Mouse (Mus musculus) lung, adult 2 months (tissue): ENCODE data around the gene Miga2. TPM values are rescaled to one million over a fixed set of nuclear protein-coding genes. Genes with fewer than 3 reads are reported as not detected.

Experiments
- DNase-seq: peaks from one replicate; pipeline ENCODE4 v3.0.0; 2022
- H3K4me1 ChIP-seq: fragments of 200-500 bp; 2 replicates; pipeline ENCODE4 v1.6.1; 2011; ENCODE audit warnings: low read length; ENCODE audit not compliant: control insufficient read depth, insufficient read depth
- H3K4me3 ChIP-seq: fragments of 200-500 bp; replicated peaks from 2 replicates; pipeline ENCODE3; 2011; ENCODE audit warnings: low read depth, mild to moderate bottlenecking, control low read depth, low read length; ENCODE audit errors: extremely low read depth
- CTCF ChIP-seq: fragments of 200-500 bp; IDR thresholded peaks from 2 replicates; pipeline ENCODE4 v1.5.1; 2011; ENCODE audit warnings: mild to moderate bottlenecking, low read length, control low read depth; ENCODE audit not compliant: insufficient read depth
- POLR2A ChIP-seq: fragments of 200-500 bp; IDR thresholded peaks from 2 replicates; pipeline ENCODE4 v1.6.1; 2011; ENCODE audit warnings: low read depth, mild to moderate bottlenecking, control low read depth, low read length, borderline replicate concordance; ENCODE audit errors: extremely low read depth
- WGBS: fragments of 180-500 bp; shearing (Covaris S2); methylation state at CpG from one replicate; pipeline ENCODE4 v1.1.7; 2018; 5-methylcytosine and 5-hydroxymethylcytosine counted together
- polyA plus RNA-seq: library from polyadenylated mRNA; depleted of rRNA; stranded (reverse); fragments of >200 nt; gene quantifications from 2 replicates; pipeline ENCODE4 v1.2.3, GENCODE M21; 2012

Miga2 gene
- polyA plus RNA-seq, 1 experiment: 36.1 TPM

GRCm38 (mm10) chr2:30377721-30378120 lies 13.7 kb downstream of the Miga2 start:
- Histone ChIP-seq H3K4me3 (no peak overlapping the region), H3K4me1 (no peaks in the 10 kb centered on the region)
- TF ChIP-seq CTCF: no peak
- TF ChIP-seq POLR2A: no peak
- no peak for DNase-seq
- 84% methylated on average over 5 of the region's 5 CpGs for WGBS

GRCm38 (mm10) chr2:30379307-30379706 lies 15.3 kb downstream of the Miga2 start:
- DNase-seq: no peak
- Histone ChIP-seq H3K4me3 (no peak overlapping the region), H3K4me1 (no peaks in the 10 kb centered on the region)
- TF ChIP-seq CTCF: no peak
- TF ChIP-seq POLR2A: no peak
- 77% methylated on average over 7 of the region's 7 CpGs for WGBS

- H3K4me3 ChIP-seq: no peak overlapping the region
- WGBS: 78% methylated on average over 10 of the region's 10 CpGs
- TF ChIP-seq CTCF: no peak
- TF ChIP-seq POLR2A: no peak
- no peaks in the 10 kb centered on the region for H3K4me1 ChIP-seq
- no peak for DNase-seq
Observed at GRCm38 (mm10) chr2:30380564-30381376, 16.7 kb downstream of the Miga2 start.

- H3K4me3 ChIP-seq: no peak overlapping the region
- no peak for DNase-seq
- H3K4me1 ChIP-seq: no peaks in the 10 kb centered on the region
- WGBS: 77% methylated on average over 4 of the region's 4 CpGs
- no peak for TF ChIP-seq POLR2A
- TF ChIP-seq CTCF: no peak
Observed at GRCm38 (mm10) chr2:30381377-30381725, 17.3 kb downstream of the Miga2 start.

- no peak overlapping the region for H3K4me3 ChIP-seq
- no peak for DNase-seq
- no peaks in the 10 kb centered on the region for H3K4me1 ChIP-seq
- 53% methylated on average over 5 of the region's 5 CpGs for WGBS
- TF ChIP-seq POLR2A: no peak
- no peak for TF ChIP-seq CTCF
Observed at GRCm38 (mm10) chr2:30384814-30385213, 20.8 kb downstream of the Miga2 start.

GRCm38 (mm10) chr2:30385591-30385990 lies 21.6 kb downstream of the Miga2 start:
- 83% methylated on average over 4 of the region's 4 CpGs for WGBS
- DNase-seq: no peak
- TF ChIP-seq POLR2A: no peak
- no peak for TF ChIP-seq CTCF

GRCm38 (mm10) chr2:30386913-30387312 lies 22.9 kb downstream of the Miga2 start:
- 64% methylated on average over 9 of the region's 9 CpGs for WGBS
- DNase-seq: no peak
- no peak overlapping the region for H3K4me3 ChIP-seq
- H3K4me1 ChIP-seq: no peaks in the 10 kb centered on the region
- no peak for TF ChIP-seq POLR2A
- TF ChIP-seq CTCF: no peak

More at GRCm38 (mm10) chr2:30385591-30385990, 21.6 kb downstream of the Miga2 start:
- Histone ChIP-seq H3K4me3 (no peak overlapping the region), H3K4me1 (no peaks in the 10 kb centered on the region)

GRCm38 (mm10) chr2:30389000-30389399 lies 25.0 kb downstream of the Miga2 start:
- WGBS: 92% methylated on average over 2 of the region's 2 CpGs
- no peak for DNase-seq
- Histone ChIP-seq H3K4me1 (no peaks in the 10 kb centered on the region), H3K4me3 (no peak overlapping the region)
- TF ChIP-seq CTCF (no peak), POLR2A (no peak)

GRCm38 (mm10) chr2:30392114-30392576 lies 28.1 kb downstream of the Miga2 start, which contains the start of gene Dolpp1:
Dolpp1 (plus strand) TSS chr2:30392254.
- H3K4me1 ChIP-seq: no peaks in the 10 kb centered on the region
- peak; percentile 69; the same call in 1 of the 2 replicates for TF ChIP-seq POLR2A
- no peak for TF ChIP-seq CTCF
- DNase-seq: peak; percentile 90
- under 1% methylated on average over 40 of the region's 40 CpGs for WGBS
- H3K4me3 ChIP-seq: peak within 1 kb of the TSS; percentile 84

GRCm38 (mm10) chr2:30392577-30393369 lies 28.7 kb downstream of the Miga2 start:
- DNase-seq: peak; percentile 85
- under 1% methylated on average over 54 of the region's 54 CpGs for WGBS
- peak overlapping the region; percentile 84 for H3K4me3 ChIP-seq
- H3K4me1 ChIP-seq: no peaks in the 10 kb centered on the region
- TF ChIP-seq POLR2A (peak; percentile 38; the same call in 1 of the 2 replicates), CTCF (no peak)
